Mouse (Mus musculus) thymus, adult 2 months (tissue): ENCODE data around the gene Eno1. TPM values are rescaled to one million over a fixed set of nuclear protein-coding genes. Genes with fewer than 3 reads are reported as not detected.

Source experiments
- DNase-seq: peaks from one replicate; pipeline ENCODE4 v3.0.0; 2021
- H3K27ac ChIP-seq: fragments of 200-500 bp; 2 replicates; pipeline ENCODE4 v1.5.1; 2012; ENCODE audit warnings: low read length, control low read depth; ENCODE audit not compliant: control insufficient read depth, insufficient read depth
- H3K27me3 ChIP-seq: fragments of 200-500 bp; 2 replicates; pipeline ENCODE4 v1.6.1; 2012; ENCODE audit warnings: mild to moderate bottlenecking, low read length, moderate library complexity, mixed read lengths; ENCODE audit not compliant: control insufficient read depth, insufficient read depth
- H3K36me3 ChIP-seq: fragments of 200-500 bp; 2 replicates; pipeline ENCODE4 v1.6.1; 2012; ENCODE audit warnings: mild to moderate bottlenecking, low read length, moderate library complexity; ENCODE audit not compliant: control insufficient read depth, insufficient read depth
- H3K4me1 ChIP-seq: fragments of 200-500 bp; replicated peaks from 2 replicates; pipeline ENCODE4 v1.6.1; 2012; ENCODE audit warnings: low read length; ENCODE audit not compliant: control insufficient read depth, insufficient read depth
- H3K4me3 ChIP-seq: fragments of 200-500 bp; 2 replicates; pipeline ENCODE4 v1.5.1; 2012; ENCODE audit warnings: mild to moderate bottlenecking, low read length, control low read depth, moderate library complexity; ENCODE audit not compliant: control insufficient read depth, insufficient read depth
- CTCF ChIP-seq: fragments of 200-500 bp; IDR thresholded peaks from 2 replicates; pipeline ENCODE4 v1.5.1; 2012; ENCODE audit warnings: mild to moderate bottlenecking, control low read depth, low read length, moderate library complexity, borderline replicate concordance; ENCODE audit not compliant: control insufficient read depth, poor library complexity, insufficient read depth; ENCODE audit errors: extremely low read depth
- POLR2A ChIP-seq: fragments of 200-500 bp; IDR thresholded peaks from 2 replicates; pipeline ENCODE4 v1.6.1; 2012; ENCODE audit warnings: mild to moderate bottlenecking, low read length, control low read depth, moderate library complexity; ENCODE audit not compliant: control insufficient read depth, poor library complexity, insufficient read depth; ENCODE audit errors: extremely low read depth
- WGBS: fragments of 180-500 bp; shearing (Covaris S2); methylation state at CpG from one replicate; pipeline ENCODE4 v1.1.7; 2018; 5-methylcytosine and 5-hydroxymethylcytosine counted together
- polyA plus RNA-seq: library from polyadenylated mRNA; depleted of rRNA; stranded (reverse); fragments of >200 nt; gene quantifications from 2 replicates; pipeline ENCODE4 v1.2.3, GENCODE M21; 2012; rRNA removed

Eno1 gene
- polyA plus RNA-seq, 1 experiment: 296 TPM

- TF ChIP-seq POLR2A (no peak), CTCF (no peak)
- 98% methylated on average over 7 of the region's 7 CpGs for WGBS
- H3K36me3 ChIP-seq: no peaks in the 10 kb centered on the region
- no peaks in the 10 kb centered on the region for H3K4me1 ChIP-seq
- H3K4me3 ChIP-seq: no peak overlapping the region
- no peaks in the 10 kb centered on the region for H3K27me3 ChIP-seq
- no peak for DNase-seq
- H3K27ac ChIP-seq: no peak overlapping the region
Observed at GRCm38 (mm10) chr4:150295966-150296365, 59.4 kb downstream of the Eno1 start.

Other genes starting within 250 kb of the Eno1 start
- 138 and 152 TPM in 2 replicates for gene H6pd, start 227.7 kb upstream of the Eno1 start, polyA plus RNA-seq
- gene Gpr157, start 149.4 kb upstream of the Eno1 start, polyA plus RNA-seq: 7.4 TPM in 2 replicates
- 1.2 and 2.1 TPM in 2 replicates for gene Slc2a5, start 117.4 kb upstream of the Eno1 start, polyA plus RNA-seq
- gene Slc2a7, start 87.7 kb upstream of the Eno1 start, polyA plus RNA-seq: 0.05 TPM in 1 of 2 replicates, not detected in the other
- 0.31 and 0.40 TPM in 2 replicates for gene Car6, start 35.4 kb upstream of the Eno1 start, polyA plus RNA-seq
- gene Rere, start 44.9 kb downstream of the Eno1 start, polyA plus RNA-seq: 52.5 and 62.1 TPM in 2 replicates